Mouse (Mus musculus) layer of hippocampus, adult 18-20 months (tissue): ENCODE measurements at regions not wholly inside any gene's neighbourhood (a gene's known extent, or its start where the extent isn't known, plus 50 kb on each side); places are given as distances from the start of the nearest gene placed in this dataset.

Experiments used
- DNase-seq, 2 experiments: peaks; one replicate each; pipeline ENCODE4 v3.0.0; 2022; ENCODE audit warnings: low spot score in 2 of 2

DNA sequence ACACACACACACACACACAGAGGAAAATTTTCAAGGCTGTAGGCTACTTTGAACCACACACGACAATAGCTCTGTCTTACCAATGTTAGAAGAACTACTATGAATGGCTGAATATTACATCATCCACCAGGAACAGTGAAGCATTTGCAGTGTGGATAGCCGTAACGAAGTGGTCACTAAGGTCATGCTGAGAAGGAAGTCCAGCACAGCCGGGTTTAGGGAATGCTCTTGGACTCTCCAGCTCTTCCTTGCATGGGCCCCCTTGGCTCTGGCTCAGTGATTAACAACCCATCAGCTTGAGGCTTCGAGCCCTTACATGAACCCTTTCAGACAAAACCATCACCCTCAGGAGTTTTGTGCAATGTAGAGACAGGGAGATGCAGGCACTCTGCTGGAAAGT is 245.3 kb downstream of the Adamts20 start:
- DNase-seq, result no peak

DNA sequence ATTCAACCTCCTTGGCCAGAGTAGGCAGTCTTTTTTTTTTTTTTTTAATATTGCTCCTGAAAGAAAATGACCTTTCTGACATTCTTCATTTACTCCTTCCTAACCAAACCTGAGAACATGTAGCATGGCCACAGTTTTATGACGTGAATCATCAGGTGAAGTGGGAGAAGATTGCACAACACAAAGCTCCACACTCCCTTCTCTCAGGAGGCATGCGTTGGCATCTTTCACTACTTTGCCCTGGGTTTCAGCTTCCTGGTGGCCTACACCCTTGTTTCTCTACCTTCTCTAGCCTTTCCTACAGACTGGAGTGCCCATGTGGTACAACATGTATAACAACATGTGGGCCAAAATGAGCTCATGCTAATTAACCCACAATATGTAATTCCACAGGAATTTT is 248.5 kb downstream of the Adamts20 start:
- no peak for DNase-seq

DNA sequence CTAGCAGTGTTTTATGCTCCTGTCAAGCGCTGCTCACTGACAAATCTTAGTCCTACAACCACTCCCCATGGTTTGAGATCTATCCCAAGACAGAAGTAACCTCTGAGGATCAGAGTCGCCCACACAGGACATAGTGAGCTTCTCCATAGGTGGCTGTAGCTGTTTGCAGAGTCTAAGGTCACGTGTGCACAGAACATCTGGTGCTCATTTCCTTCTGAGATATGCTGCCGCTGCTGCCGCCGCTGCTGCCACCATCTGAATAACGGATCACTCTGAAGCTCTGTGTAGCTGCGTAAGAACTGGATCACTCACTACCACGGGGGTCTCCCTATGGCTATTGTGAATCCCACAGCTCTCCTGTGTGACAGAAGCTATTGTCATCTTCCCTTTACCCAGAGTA is 250.8 kb downstream of the Adamts20 start:
- no peak for DNase-seq

DNA sequence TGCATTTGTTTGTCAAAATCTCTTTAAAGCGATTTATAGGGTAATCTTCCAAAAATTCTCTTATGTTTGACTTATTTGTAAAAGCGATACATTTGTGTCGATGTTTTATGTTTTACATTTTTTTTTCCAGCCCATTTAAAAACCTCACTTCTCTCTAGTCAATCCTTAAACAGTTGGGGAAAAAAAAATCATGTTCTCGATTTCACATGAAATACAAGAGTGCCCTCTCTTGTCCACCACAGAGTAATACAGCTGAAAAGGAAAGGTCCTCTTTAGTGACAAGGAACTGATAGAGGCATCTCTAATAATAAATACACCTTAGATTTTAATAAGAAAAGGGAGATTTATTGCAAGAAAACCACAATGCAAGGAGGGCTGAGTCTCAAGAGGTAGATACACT is 251.8 kb downstream of the Adamts20 start:
- no peak for DNase-seq

DNA sequence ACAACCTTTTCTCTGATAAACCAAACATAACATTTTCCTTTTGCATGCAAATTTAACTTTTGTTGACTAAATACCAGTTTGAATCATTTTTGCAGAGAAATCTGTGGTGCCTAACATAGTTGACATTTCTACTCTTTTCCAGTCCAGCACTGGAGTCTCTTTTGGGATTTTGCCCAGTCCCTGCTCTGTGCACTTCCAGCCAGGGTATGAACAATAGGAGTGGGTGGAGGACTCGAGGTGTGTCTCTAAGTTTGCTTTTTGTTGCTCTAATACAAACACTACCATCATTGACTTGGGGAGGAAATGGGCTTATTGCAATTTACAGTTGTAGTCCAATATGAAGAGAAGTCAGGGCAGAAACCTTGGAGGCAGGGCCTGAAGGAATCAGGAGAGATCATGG is 256.7 kb downstream of the Adamts20 start:
- DNase-seq, result no peak

DNA sequence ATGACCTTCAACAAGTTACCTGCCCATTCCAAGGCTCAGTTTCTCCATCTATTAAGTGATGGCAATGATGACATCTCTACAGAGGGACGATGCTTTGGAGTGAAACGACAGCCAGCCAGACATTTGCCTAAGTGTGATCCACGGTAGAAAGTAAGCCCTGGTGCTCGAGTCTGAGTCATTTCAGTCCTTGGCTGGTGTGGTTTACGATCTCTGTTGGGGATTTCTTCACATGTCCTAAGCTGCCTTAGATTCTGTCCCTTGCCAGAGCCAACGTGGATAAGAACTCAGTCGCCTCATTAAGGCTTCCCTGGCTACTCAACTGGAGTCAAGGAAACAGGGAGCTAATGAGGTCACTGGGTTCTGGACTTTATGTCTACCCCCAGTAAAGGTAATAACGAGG is 258.8 kb downstream of the Adamts20 start:
- no peak for DNase-seq

DNA sequence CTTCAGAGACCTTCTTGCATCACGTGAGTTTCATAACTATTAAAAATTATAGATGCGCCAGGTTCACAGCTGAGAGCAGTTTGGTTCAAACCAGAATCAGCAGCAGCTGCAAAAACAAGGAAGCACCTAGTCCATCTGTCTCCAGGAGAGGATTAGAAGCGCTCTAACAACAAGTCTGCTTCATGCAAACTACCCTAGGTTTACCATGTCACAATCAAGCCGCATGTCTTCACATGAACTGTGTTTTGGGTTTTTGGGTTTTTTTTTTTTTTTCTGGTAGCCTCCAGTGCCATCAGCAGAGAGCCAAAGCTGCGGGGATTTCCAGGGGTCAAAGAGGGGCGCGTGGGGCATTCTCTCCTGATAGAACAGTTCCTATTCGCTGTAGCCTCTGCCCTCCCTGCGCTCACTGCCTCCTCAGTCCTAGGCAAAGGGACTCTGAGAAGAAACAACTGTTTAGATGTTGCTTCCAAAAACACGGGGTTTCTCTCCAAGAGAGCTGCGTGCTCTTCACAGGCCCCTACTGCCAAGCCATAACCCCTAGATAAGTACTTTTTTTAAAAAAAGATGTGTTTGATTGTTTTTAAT is 259.8 kb downstream of the Adamts20 start:
- no peak for DNase-seq

DNA sequence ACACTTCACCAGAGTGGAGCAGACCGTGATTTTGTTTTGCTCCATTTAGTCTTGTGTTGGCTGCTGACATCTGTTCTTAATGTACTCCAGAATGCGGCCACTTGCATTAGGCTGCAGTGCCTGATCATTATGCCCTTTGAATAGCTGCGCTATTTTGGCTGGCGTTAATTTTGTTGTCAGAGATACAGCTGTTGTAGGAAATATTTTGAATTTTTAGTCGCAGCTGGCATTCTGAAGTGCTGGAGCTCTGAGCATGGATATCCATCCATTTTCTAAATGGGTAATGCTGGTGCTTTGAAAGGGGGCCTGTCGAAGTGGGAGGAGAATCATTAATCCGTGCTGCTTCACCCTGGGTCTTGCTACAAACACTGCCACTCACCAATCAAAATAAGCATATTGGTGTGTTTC is 275.1 kb downstream of the Adamts20 start:
- peak in 1 of 2 experiments; percentile 7 for DNase-seq

DNA sequence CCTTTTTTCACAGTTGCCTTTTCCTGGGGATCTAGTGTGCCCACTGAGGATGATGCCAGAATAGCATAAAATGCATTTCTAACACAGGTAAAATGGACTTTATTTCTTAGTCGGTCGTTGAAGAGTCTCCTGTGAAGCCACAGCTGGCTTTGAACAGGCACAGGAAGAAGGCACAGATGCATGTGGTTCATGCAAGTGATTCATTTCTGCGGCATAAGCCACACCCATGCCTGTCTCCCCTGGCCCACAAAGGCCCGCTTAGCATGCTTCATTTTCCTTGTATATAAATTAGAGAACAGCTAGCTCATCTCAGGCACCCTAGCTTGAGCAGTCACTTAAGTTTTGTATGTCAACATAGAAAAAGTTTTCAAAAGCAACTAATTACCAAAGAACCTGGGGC is 277.6 kb downstream of the Adamts20 start:
- no peak for DNase-seq

DNA sequence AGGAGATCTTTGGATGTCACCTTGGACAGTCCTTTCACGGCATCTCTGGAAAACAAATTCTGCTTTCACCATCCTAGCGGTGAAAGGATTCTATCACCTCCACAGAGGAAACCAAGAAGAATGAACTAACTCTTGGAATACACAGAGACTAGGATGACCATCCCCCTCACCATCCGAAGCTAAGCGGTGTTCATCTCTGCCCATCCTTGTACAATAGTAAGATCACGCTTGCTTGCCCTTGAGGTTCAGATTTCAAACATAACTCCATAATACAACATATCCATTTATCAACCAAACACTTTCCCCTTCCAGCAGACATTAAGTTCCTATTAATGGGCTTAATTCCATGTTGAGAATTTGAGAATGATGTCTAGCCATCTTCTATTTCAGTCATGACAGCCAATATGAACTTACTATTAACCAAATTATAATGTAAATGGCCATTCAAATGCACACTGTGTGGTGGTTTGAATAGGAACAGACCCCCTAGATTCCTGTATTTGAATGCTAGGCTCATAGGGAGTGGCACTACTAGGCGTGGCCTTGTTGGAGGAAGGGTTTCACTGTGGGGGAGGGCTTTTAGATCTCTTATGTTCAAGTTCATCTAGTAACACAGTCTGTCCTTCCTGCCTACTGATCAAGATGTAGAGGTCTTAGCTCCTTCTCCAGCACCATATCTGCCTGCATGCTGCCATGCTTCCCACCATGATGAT is 281.4 kb downstream of the Adamts20 start:
- no peak for DNase-seq

DNA sequence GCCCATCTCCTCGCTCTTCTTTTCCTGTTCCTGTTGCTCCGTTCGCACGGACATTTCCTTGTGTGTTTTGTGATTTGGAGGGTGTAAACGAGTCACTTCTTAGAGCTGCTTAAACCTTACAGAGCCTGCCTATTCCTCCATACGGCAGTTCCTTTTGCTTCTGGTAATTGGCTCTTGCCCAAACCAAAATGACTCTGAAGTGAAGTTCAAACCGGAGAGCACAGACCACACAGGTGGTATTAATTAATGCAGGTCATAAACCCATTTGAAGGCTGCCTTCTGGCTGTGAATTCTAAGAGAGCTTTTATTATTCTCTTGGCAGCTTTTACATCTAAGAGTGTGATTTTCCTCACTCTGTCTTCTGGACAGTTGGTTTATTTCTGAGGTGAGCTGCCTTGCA is 291.1 kb downstream of the Adamts20 start:
- DNase-seq, result no peak

DNA sequence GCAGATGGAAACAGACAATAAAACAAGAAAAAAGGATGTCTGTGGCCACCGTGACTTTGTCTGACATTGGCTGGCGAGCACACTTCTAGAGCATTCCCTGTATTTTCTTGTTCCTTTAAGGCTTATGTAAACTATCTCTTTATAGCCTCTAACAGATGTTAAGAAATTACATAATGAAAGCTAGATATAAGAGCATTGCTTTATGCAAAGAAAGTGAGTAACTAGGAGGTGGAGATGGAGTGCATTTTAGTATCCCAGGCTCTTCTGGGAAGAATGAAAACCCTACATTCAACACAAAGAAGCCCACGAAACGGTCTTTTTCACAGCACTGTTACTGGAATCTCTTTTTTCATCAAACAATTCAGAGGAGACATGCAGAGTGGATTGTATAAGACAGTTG is 304.4 kb downstream of the Adamts20 start:
- DNase-seq, result no peak

DNA sequence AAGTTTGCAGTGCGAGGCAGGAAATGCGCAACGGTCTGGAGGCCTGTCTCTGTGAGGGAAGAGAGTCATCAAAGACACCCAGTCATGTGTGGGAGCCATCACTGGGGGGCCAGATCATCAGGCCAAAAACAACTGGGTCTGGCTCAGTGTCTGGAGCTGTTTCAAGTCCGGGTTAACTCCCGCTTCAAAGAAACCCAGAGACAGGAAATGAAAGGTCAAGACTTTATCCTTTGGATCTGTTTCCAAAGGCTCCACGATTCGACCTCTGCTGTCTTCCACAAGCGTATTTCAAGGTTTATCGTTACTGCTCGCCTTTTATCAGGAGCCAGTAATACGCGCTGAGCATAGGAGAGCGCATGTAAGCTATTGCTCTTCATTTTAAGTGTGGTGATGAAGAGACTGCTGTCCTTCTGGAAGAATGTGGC is 325.7 kb downstream of the Adamts20 start:
- DNase-seq, result no peak

DNA sequence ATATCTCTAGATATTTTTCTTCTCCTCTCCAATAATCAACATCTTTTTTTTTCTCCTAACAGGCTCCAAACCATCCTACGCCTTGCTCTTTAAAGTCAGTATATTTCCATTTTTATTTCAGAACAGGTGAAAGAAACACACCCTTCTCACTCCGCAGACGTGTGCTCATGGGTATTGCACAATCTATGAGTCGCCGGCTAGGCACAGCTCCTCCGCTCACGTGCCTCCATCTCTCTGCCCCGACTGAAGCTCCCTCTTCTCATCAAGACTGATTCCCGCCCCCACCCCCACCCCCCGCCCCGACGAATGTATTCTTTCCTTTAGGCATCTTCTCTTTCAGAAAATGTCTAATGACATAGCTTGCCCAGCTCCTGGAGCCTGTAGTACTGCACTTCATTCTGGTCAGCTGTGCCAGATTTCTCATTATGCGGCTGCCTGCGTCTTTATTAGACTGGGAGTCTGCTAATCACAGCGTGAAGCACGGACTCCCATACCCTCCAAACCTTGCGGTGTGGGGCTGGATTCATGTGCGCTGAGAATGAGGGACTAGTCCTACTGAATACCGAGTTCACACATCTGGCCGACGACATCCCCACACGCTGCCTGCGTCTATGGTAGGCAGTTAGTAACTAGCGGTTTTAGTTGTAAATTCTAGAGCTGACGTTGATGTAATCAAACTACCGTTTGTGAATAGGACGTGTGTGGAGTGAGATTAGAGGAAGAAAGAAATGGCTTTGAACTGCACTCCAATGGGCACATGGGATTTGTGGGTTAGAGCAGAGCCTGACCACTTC is 327.9 kb downstream of the Adamts20 start:
- DNase-seq, result peak in 1 of 2 experiments; percentile 22

DNA sequence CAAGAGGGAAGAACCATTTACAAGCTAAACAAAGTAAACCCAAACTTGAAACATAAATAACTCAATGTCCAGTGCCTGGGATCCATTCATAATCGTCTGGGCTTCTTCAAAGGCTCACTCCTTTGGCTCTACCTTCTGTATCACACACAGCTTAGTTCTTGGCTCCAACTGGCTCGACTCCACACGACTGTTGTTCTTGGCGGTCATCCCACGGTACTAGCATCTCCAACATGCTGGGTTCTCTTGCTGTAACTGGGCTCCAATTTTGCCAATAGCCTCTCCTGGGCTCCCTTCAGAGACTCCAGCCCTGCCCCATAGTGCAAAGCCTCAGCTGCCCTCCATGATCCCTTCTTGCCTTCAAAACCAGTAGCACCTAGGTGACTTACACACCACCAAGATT is 352.4 kb downstream of the Adamts20 start:
- DNase-seq, result peak in 1 of 2 experiments; percentile 23

DNA sequence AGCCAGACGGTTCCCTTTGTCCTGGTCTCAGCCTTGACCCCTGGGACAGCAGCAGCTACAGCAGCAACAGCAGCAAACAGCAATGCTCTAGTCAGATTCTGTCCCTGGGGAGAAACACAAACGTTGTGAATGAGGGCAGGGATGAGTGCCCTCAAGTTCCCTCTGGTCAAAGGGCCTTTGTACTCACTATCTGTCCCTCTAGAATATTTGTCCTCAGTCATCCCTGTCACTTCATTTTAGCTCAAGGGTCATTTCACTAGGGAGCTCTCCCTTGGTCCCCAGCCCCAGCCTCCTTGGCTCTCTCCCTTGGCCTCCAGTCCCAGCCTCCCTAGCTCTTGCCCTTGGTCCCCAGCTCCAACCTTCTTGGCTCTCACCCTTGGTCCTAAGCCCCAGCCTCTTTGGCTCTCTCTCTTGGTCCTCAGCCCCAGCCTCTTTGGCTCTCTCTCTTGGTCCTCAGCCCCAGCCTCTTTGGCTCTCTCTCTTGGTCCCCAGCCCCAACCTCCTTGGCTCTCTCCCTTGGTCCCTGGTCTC is 358.0 kb downstream of the Adamts20 start:
- DNase-seq, result no peak

DNA sequence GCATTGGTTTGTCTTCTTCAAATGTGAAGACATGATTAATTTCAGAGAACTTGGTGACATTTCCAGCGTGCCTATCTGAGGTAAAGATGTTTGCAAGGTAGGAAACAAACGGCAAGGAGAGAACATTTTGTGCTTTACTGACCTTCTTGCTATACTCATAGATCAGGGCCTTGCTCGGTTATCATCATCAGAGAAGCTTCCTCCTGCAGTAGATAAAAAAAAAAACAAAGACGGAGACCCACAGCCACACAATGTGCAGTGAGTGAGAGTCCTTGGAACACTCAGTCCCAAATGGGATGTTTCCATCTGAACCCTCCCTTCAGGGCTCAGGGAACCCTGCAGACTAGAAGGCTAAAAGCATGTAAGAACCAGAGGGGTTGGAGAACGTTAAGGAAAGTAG is 374.6 kb downstream of the Adamts20 start:
- no peak for DNase-seq

DNA sequence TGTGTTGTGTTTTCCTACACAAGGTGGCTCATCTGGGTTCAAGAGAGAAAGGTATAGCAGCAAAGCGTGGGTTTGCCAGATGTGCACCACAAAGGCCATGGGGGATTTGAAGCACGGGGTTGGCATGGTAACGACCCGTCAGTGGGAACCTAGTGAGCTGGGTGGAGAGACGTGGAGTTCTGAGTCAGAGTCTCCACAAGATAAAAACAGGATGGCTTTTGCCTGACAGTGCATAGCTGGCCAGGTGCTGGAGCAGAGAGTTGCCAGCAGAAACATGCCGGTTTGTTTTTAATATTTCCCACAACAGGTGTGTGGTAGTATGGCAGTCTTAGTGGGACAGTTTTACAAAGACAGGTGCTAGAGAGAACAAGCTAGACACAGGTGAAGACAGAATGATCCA is 375.4 kb downstream of the Adamts20 start:
- no peak for DNase-seq

DNA sequence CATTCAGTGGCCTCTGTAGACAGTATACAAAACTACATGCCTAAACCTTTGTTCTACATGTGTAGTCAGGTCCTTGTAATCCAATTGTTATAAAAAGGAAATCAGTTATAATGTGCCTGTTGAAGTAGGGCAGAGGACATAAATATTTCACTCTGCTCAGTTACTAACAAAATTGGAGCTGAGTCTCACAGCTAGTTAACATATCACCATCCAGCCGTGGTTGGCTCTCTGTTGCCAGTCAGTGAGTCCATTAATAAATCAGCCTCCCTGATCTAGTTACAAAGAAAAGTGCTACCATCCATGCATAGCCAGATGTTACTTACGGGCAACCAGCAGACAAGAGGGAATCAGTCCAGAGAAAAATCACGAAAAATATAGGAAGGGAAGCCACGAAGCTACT is 382.8 kb downstream of the Adamts20 start:
- no peak for DNase-seq

DNA sequence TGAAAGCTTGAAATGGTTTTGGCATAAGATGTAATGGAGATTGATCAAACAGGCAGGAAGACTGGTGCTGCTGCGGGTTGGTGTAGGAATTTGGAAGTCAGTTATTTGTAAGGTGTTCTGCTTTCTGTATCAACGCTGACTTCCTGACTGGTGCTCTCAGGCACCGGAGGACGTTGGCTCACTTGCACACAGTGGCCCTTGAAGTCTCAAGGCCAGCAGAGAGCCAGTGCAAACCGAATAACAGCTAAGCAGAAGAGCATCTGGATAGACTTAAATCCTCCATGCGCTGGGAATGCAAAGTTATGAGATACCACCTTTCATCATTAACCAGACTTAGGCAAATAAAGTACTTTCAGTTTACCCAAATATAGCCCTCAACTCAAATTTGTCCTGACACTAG is 388.2 kb downstream of the Adamts20 start:
- no peak for DNase-seq

DNA sequence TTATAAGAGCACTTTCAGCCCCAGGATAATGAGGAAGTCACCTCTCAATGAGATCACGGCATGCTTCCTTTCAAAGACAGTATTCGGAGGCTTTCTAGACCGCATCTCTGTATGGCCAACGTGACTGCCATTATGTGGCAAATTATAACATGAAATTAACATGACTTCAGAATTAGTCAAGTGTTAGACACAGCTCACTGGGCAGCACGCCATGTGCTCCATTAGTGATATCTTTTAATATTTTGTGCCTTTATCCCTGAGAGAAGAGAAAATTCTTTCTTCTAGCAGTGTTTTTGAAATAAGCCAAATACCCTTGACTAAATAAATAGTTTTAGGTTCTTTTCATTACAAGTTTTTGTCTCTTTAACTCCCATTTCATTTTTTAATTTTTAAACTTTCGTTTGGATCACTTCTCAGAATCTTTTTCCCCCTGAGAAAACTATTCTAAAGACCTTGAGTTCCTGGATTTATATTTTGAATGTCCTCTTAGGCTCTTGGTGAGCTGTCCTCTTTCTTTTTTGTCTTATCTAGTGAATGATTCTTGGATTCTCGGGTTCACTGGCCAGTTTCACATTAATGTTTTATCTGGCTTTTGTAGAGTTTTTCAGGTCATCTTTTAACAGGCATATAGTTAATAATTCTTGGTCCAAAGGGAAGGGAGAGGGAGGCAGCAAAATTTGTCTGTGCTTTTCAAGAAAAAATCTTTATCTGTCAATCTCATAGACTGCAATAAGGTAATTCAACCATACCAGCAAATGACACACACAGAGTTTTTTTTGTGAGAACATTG is 390.9 kb downstream of the Adamts20 start:
- DNase-seq, result peak in 1 of 2 experiments; percentile 26
